Mouse (Mus musculus) left cerebral cortex, postnatal 36 days (tissue): ENCODE results near the gene 9030025P20Rik. TPM values are rescaled to one million over a fixed set of nuclear protein-coding genes. Genes with fewer than 3 reads are reported as not detected.
"Not testable (repeated sequence)": the region's sequence is repeated elsewhere in the genome, so short reads cannot be mapped to it uniquely, and the experiment has no call there.

Experiments
- DNase-seq, 2 experiments: peaks; one replicate each; pipeline ENCODE4 v3.0.0; 2021 to 2022; ENCODE audit warnings: low spot score in 2 of 2, mixed read lengths in 1 of 2
- intact Hi-C: fragments of 180-260 bp; cut with DNase I; formaldehyde crosslinking; loops from one replicate; pipeline ENCODE4 v1.15.1; 2025
- total RNA-seq, 2 experiments: library from RNA; stranded (reverse); gene quantifications; 2 replicates each; pipeline ENCODE4 v1.2.3; 2021

Gene 9030025P20Rik
- total RNA-seq: 1 to 10 TPM; 3.9 to 6.3 TPM

GRCm38 (mm10) chr17:14978362-14979038 is at the start of gene 9030025P20Rik, which contains the start of gene Gm3417:
TSS of gene 9030025P20Rik (plus strand) at chr17:14978468.
TSS of gene Gm3417 (minus strand) at chr17:14978790.
- intact Hi-C loops: not testable (repeated sequence)

DNA sequence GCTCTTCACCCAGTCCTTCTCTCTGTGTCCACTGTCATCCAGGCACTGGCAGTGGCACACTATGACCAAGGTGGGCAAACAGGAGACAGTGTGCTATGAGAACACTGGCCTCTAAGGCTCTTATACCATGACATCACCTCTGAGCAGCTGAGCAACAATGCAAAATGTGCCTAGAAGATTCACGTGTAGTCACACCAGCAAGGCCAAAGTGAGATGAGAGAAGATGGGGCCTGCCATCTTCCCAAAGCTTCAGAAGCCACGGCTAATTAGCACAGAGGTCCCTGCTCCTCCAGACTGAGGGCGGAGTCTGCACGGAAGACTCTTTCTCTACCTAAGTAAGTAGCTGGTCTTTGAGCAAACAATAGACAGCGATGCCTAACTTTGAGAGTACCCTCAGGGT is 49.6 kb upstream of the 9030025P20Rik start:
- DNase-seq: no peak
- intact Hi-C loops: no loop called here

More at GRCm38 (mm10) chr17:14978362-14979038, at the start of gene 9030025P20Rik, which contains the start of gene Gm3417:
- DNase-seq: not testable (repeated sequence)

DNA sequence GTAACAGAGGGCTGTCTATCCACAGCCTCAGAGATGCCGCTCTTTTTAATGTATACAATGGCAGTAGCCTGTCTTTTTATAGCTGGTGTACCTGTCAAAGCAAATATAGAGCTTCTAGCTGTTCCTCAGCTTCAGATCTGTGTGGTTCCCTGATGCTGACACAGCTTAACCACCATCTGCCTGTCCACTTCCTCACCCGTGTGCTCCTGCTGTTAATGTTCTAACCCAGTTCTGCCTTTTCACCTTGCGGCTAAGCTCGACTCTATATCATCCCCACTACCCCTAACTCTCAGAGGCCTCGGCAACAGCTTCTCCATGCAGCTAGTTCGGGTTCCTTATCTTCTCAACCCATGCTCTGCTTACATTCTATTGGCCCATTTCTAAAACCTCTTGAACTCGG is 47.6 kb upstream of the 9030025P20Rik start:
- intact Hi-C loops: no loop called here

GRCm38 (mm10) chr17:14931469-14931868 is 46.8 kb upstream of the 9030025P20Rik start:
- intact Hi-C loops: no loop called here
- DNase-seq: no peak

More for the DNA sequence above, 47.6 kb upstream of the 9030025P20Rik start:
- no peak for DNase-seq

DNA sequence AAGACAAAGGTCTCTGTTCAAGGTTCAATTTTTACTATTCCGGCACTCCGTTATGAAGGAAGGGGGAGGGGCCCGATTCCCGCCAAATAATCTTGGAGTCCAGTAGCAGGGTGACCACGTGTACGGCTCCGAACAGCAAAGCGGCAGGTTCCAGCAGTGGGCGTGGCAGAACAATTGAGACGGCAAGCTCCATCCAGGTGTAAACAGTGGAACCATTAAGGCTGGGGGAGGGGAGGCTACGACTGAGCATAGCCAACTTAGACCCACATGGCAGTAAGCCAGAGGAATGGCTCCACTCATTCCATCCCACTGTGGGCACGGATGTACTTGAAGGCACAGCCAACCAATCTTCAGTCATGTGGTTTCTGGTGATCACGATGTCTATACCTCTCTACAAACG is 43.0 kb upstream of the 9030025P20Rik start:
- intact Hi-C loops, DNase-seq: not testable (repeated sequence)

GRCm38 (mm10) chr17:14935841-14936605 is 42.2 kb upstream of the 9030025P20Rik start:
- intact Hi-C loops: no loop called here
- DNase-seq: no peak

DNA sequence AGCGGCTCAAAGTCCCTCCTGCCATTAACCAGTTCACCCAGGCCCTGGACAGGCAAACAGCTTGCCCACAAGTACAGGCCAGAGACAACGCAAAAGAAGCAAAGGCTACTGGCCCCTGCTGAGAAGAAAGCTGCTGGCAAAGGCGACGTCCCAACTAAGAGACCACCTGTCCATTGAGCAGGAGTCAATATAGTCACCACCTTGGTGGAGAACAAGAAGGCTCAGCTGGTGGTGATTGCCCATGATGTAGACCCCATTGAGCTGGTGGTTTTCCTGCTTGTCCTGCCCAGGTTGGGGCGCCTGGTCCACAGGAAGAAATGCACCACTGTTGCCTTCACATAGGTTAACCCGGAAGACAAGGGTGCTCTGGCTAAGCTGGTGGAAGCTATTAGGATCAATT is 36.1 kb upstream of the 9030025P20Rik start:
- intact Hi-C loops, DNase-seq: not testable (repeated sequence)

DNA sequence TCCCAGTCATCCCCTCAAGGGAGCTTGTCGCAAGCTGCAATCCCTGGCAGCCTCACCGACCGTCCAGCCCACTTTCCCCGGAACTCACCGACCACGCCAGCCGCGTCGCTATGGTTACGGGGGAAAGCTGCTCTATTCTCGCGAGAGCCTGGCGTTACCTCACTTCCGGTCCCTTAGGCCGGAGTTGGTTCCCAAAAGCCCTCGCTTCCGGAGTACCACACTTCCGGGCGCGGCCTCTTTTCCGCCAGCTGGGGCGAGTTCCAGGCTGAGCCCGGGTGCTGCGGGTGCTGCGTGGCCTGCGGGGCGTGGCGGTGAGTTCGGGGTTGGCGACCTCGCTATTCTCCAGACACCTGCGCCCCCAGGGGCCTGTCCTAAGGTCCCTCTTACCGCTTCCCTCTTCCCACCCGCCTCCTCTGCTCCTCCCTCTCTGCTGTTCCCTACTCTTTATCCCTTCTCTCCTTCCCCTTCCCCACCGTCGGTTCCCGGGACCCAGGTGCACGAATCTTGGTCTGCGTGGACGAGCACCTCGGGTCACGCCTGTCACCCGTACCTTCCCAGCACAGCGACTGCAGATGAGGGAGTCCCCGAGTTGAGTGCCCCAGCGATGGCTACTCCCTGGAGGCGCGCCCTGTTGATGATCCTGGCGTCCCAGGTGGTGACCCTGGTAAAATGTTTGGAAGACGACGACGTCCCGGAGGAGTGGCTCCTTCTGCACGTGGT is 35.1 kb upstream of the 9030025P20Rik start, which contains the start of the genes Wdr27 and 1600012H06Rik:
Gene Wdr27 (minus strand): TSS at position 150 of the 720 bp plus-strand sequence.
Gene 1600012H06Rik (plus strand): TSS at position 176 of the 720 bp plus-strand sequence.
- intact Hi-C loops: no loop called here
- DNase-seq: peak; percentile 99

DNA sequence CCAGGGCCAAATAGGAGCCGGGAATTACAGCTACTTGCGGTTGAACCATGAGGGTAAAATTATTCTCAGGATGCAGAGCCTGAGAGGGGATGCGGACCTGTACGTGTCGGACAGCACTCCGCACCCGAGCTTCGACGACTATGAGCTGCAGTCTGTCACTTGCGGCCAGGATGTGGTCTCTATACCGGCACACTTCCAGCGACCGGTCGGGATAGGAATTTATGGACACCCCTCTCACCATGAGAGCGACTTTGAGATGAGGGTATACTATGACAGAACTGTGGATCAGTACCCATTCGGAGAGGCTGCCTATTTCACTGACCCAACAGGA is 34.6 kb upstream of the 9030025P20Rik start:
- DNase-seq: peak in 1 of 2 experiments; percentile 10
- intact Hi-C loops: no loop called here

- DNase-seq: no peak
- intact Hi-C loops: no loop called here
Observed at GRCm38 (mm10) chr17:14944551-14944950, 33.7 kb upstream of the 9030025P20Rik start.

- intact Hi-C loops: no loop called here
- no peak for DNase-seq
Observed at GRCm38 (mm10) chr17:14949161-14949827, 29.0 kb upstream of the 9030025P20Rik start.

GRCm38 (mm10) chr17:14953452-14953851 is 24.8 kb upstream of the 9030025P20Rik start:
- no peak for DNase-seq
- intact Hi-C loops: no loop called here

DNA sequence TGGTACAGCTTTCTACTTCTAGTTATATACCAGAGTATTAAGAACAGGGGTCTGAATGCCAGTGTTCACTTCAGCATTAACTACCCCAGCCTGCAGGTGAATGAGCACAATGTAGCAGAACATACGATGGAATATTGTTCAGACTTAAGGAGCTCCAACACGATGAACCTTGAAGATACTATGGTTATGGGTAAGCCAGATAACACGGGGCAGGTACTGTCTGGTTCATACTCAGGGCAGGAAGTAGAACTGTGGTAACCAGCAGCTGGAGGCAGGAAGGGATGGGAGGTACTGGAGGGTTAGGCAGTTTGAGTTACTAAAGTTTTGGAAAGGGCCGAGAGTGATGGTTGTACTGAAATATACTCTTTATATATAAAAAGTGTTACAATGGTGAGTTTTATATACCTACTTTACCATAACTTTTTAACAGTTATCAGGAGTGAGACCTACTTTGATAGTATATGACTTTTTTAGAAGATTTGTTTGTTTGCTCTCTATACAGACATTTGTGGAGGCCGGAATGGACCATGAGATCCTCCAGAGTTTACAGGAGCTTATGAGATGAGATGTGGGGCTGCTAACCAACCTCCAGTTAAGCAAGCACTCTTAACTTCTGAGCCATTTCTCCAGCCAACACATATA is 19.5 kb upstream of the 9030025P20Rik start:
- DNase-seq: no peak
- intact Hi-C loops: no loop called here

- intact Hi-C loops: no loop called here
- no peak for DNase-seq
Observed at GRCm38 (mm10) chr17:14959979-14960378, 18.3 kb upstream of the 9030025P20Rik start.

- peak in 1 of 2 experiments; percentile 11 for DNase-seq
- intact Hi-C loops: no loop called here
Observed at GRCm38 (mm10) chr17:14960520-14960919, 17.7 kb upstream of the 9030025P20Rik start.

DNA sequence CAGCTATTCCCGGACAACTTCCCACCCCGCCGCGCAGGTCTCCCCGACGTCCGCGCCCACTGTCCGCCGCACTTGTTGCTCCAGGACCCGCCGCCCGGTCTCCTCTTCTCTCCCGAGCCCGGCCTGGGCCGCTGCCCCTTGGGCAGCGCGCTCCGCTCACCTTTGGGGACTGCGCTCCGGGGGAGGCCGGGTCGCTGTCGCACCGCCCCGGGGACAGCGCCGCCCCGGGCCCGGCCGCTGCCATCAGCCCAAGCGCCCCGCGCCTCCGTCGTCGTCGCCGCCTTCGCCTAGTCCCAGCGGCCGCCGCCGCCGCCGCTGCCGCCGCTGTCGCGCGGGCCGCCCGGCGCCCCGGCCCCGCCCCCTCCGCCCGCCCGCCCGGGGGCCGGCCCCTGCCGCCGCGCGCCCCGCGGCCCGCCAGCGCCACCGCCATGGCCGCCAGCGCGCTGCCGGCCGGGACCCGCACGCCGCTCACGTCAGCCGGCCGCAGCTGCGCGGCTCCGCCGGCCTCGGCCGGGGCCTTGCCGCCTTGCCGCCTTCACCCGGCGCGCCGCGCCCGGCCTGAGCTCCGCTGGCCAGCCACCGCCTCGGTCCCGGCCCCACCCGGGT is 17.2 kb upstream of the 9030025P20Rik start, which contains the start of gene Phf10:
Gene Phf10 (minus strand): TSS at position 323 of the 606 bp plus-strand sequence.
- intact Hi-C loops: not testable (repeated sequence)
- peak; percentile 19 to 37 for DNase-seq

DNA sequence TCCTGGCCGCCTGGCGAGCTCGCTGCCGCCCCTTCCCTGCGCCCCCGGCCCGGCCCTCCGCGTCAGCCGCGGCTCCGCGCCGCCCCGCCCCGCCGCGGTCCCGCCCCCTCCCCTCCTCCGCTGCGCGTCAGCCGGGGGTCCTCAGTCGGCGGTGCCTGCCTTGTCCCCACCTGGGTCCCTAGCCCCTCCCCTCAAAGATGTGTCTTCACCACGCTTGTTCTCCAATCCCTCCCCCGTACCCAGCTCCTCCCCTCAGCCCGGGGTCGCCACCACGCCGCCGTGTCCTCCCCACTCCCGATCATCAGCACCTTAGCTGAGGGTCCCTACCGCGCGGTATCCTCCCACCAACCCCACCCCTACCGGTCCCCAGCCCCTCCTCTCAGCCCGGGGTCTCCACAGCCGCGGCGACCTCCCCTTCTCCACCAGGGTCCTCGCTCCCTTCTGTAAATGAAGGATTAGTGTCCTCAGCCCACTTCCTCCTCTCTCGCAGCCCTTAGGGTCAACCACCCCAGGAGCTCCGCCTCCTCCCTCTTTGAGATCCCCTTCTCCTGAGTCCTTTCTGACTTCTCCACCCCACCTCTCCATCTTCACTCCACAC is 16.6 kb upstream of the 9030025P20Rik start:
- DNase-seq, intact Hi-C loops: not testable (repeated sequence)

- intact Hi-C loops, DNase-seq: not testable (repeated sequence)
Observed at GRCm38 (mm10) chr17:14968373-14968913, 9.8 kb upstream of the 9030025P20Rik start.
